Mouse (Mus musculus) kidney, embryonic 14.5 days (tissue): ENCODE data around the gene Alkbh4. TPM values are rescaled to one million over a fixed set of nuclear protein-coding genes. Genes with fewer than 3 reads are reported as not detected.
"Not testable (repeated sequence)": the region's sequence is repeated elsewhere in the genome, so short reads cannot be mapped to it uniquely, and the experiment has no call there.

Experiments used
- ATAC-seq: fragments of 200-750 bp; cut with Nextera tagmentation; 2 replicates; pipeline ENCODE4 v1.8.0; 2017; ENCODE audit warnings: moderate number of reproducible peaks, mild to moderate bottlenecking, moderate TSS enrichment, moderate library complexity; ENCODE audit not compliant: low FRiP score, low TSS enrichment
- H3K27ac ChIP-seq: fragments of 300-500 bp; sonication (generic); 2 replicates; pipeline ENCODE4 v1.5.1; 2014; ENCODE audit warnings: low read depth, mild to moderate bottlenecking, low read length, moderate library complexity, mixed read lengths
- H3K27me3 ChIP-seq: fragments of 300-500 bp; sonication (generic); 2 replicates; pipeline ENCODE4 v1.6.1; 2014; ENCODE audit warnings: mild to moderate bottlenecking, low read length; ENCODE audit not compliant: control insufficient read depth, insufficient read depth
- H3K36me3 ChIP-seq: fragments of 300-500 bp; sonication (generic); 2 replicates; pipeline ENCODE4 v1.6.1; 2014; ENCODE audit warnings: low read length, mixed read lengths; ENCODE audit not compliant: control insufficient read depth, insufficient read depth
- H3K4me1 ChIP-seq: fragments of 300-500 bp; sonication (generic); 2 replicates; pipeline ENCODE4 v1.6.1; 2014; ENCODE audit warnings: low read length, mixed read lengths; ENCODE audit not compliant: control insufficient read depth, insufficient read depth
- H3K4me2 ChIP-seq: fragments of 300-500 bp; sonication (generic); replicated peaks from 2 replicates; pipeline ENCODE4 v1.6.1; 2014; ENCODE audit warnings: low read depth, mild to moderate bottlenecking, low read length
- H3K4me3 ChIP-seq: fragments of 300-500 bp; sonication (generic); 2 replicates; pipeline ENCODE4 v1.5.1; 2014; ENCODE audit warnings: mild to moderate bottlenecking, low read length
- H3K9ac ChIP-seq: fragments of 300-500 bp; sonication (generic); 2 replicates; pipeline ENCODE4 v1.6.1; 2014; ENCODE audit warnings: low read depth, mild to moderate bottlenecking, low read length, moderate library complexity
- H3K9me3 ChIP-seq: fragments of 300-500 bp; sonication (generic); 2 replicates; pipeline ENCODE4 v1.6.1; 2016; ENCODE audit warnings: low read length; ENCODE audit not compliant: control insufficient read depth
- WGBS: fragments of 180-500 bp; shearing (Covaris S2); extraction: QIAGEN DNeasy Blood & Tissue Kit; methylation state at CpG from one replicate; pipeline ENCODE4 v1.1.7; 2014; 5-methylcytosine and 5-hydroxymethylcytosine counted together
- polyA plus RNA-seq: library from polyadenylated mRNA; unstranded; fragments of >200 nt; fragmentation: Nextera tagmentation; extraction: Ambion mirVana; gene quantifications from 2 replicates; pipeline ENCODE4 v1.2.1, GENCODE M21; 2014

Gene Alkbh4
- polyA plus RNA-seq, 1 experiment from 2014 or later: 16.0 TPM

- H3K4me2 ChIP-seq, H3K27me3 ChIP-seq, H3K36me3 ChIP-seq, ATAC-seq, H3K4me3 ChIP-seq, H3K9ac ChIP-seq, H3K27ac ChIP-seq, H3K4me1 ChIP-seq, H3K9me3 ChIP-seq: not testable (repeated sequence)
- 66% methylated on average over 5 of the region's 5 CpGs for WGBS
Observed at GRCm38 (mm10) chr5:136149134-136149576, 13.2 kb downstream of the Alkbh4 start.

- Histone ChIP-seq H3K4me2 (no peak overlapping the region), H3K9me3 (no peaks in the 10 kb centered on the region), H3K27me3 (no peaks in the 10 kb centered on the region), H3K9ac (no peak overlapping the region), H3K4me1 (no peaks in the 10 kb centered on the region), H3K4me3 (no peak overlapping the region), H3K27ac (no peak overlapping the region), H3K36me3 (no peaks in the 10 kb centered on the region)
- no peak for ATAC-seq
- 63% methylated on average over 8 of the region's 8 CpGs for WGBS
Observed at GRCm38 (mm10) chr5:136152365-136152764, 16.4 kb downstream of the Alkbh4 start.

- ATAC-seq: no peak
- Histone ChIP-seq H3K4me1 (no peaks in the 10 kb centered on the region), H3K9ac (no peak overlapping the region), H3K36me3 (no peaks in the 10 kb centered on the region), H3K27ac (no peak overlapping the region), H3K9me3 (no peaks in the 10 kb centered on the region), H3K4me2 (no peak overlapping the region), H3K4me3 (no peak overlapping the region), H3K27me3 (no peaks in the 10 kb centered on the region)
- WGBS: 79% methylated on average over 5 of the region's 5 CpGs
Observed at GRCm38 (mm10) chr5:136155399-136155798, 19.5 kb downstream of the Alkbh4 start.

- H3K9me3 ChIP-seq, H3K4me3 ChIP-seq, H3K4me2 ChIP-seq, H3K4me1 ChIP-seq, H3K27me3 ChIP-seq, H3K27ac ChIP-seq, H3K9ac ChIP-seq, ATAC-seq, H3K36me3 ChIP-seq: not testable (repeated sequence)
- WGBS: 88% methylated on average over 10 of the region's 12 CpGs
Observed at GRCm38 (mm10) chr5:136160084-136160483, 24.1 kb downstream of the Alkbh4 start.

- no peak overlapping the region for H3K9ac ChIP-seq
- no peaks in the 10 kb centered on the region for H3K27me3 ChIP-seq
- 86% methylated on average over 11 of the region's 11 CpGs for WGBS
- no peaks in the 10 kb centered on the region for H3K36me3 ChIP-seq
- ATAC-seq: no peak
- H3K9me3 ChIP-seq: no peaks in the 10 kb centered on the region
- no peak overlapping the region for H3K4me2 ChIP-seq
- H3K27ac ChIP-seq: no peak overlapping the region
- no peaks in the 10 kb centered on the region for H3K4me1 ChIP-seq
- H3K4me3 ChIP-seq: no peak overlapping the region
Observed at GRCm38 (mm10) chr5:136163807-136164474, 28.0 kb downstream of the Alkbh4 start.

- Histone ChIP-seq H3K27ac (no peak overlapping the region), H3K9me3 (no peaks in the 10 kb centered on the region), H3K27me3 (no peaks in the 10 kb centered on the region), H3K4me3 (no peak overlapping the region), H3K4me1 (0 out of 2 replicates have a peak, but pooled peaks cover 4% of the 10 kb centered on the region), H3K36me3 (no peaks in the 10 kb centered on the region), H3K9ac (no peak overlapping the region), H3K4me2 (no peak overlapping the region)
- ATAC-seq: no peak
- 83% methylated on average over 8 of the region's 8 CpGs for WGBS
Observed at GRCm38 (mm10) chr5:136165246-136165645, 29.3 kb downstream of the Alkbh4 start.

- Histone ChIP-seq H3K27ac (no peak overlapping the region), H3K4me3 (no peak overlapping the region), H3K9ac (no peak overlapping the region), H3K4me2 (no peak overlapping the region), H3K4me1 (peaks cover 13% of the 10 kb centered on the region; the same call in 1 of the 2 replicates), H3K27me3 (no peaks in the 10 kb centered on the region), H3K9me3 (no peaks in the 10 kb centered on the region), H3K36me3 (no peaks in the 10 kb centered on the region)
- 92% methylated on average over 4 of the region's 4 CpGs for WGBS
- ATAC-seq: no peak
Observed at GRCm38 (mm10) chr5:136167296-136167695, 31.4 kb downstream of the Alkbh4 start.

GRCm38 (mm10) chr5:136168071-136168470 is 32.1 kb downstream of the Alkbh4 start:
- WGBS: 88% methylated on average over 3 of the region's 3 CpGs
- H3K27ac ChIP-seq: no peak overlapping the region

GRCm38 (mm10) chr5:136169626-136170511 is 33.9 kb downstream of the Alkbh4 start:
- WGBS: 11% methylated on average over 15 of the region's 15 CpGs
- H3K4me2 ChIP-seq: peak overlapping the region; percentile 84

More at GRCm38 (mm10) chr5:136168071-136168470, 32.1 kb downstream of the Alkbh4 start:
- H3K9ac ChIP-seq: no peak overlapping the region
- no peak overlapping the region for H3K4me2 ChIP-seq
- H3K27me3 ChIP-seq: no peaks in the 10 kb centered on the region
- no peaks in the 10 kb centered on the region for H3K36me3 ChIP-seq
- H3K4me3 ChIP-seq: no peak overlapping the region
- H3K9me3 ChIP-seq: no peaks in the 10 kb centered on the region
- ATAC-seq: no peak
- H3K4me1 ChIP-seq: peaks cover 13% of the 10 kb centered on the region; the same call in 1 of the 2 replicates

More at GRCm38 (mm10) chr5:136169626-136170511, 33.9 kb downstream of the Alkbh4 start:
- Histone ChIP-seq H3K27me3 (no peaks in the 10 kb centered on the region), H3K27ac (no peak overlapping the region; the same call in 1 of the 2 replicates), H3K4me3 (peak overlapping the region; percentile 54), H3K36me3 (no peaks in the 10 kb centered on the region), H3K9me3 (no peaks in the 10 kb centered on the region), H3K9ac (peak overlapping the region; percentile 63), H3K4me1 (peaks cover 13% of the 10 kb centered on the region; the same call in 1 of the 2 replicates)
- peak; percentile 58 for ATAC-seq
